Mouse (Mus musculus): ENCODE measurements at regions not wholly inside any gene's neighbourhood (a gene's known extent, or its start where the extent isn't known, plus 50 kb on each side); places are given as distances from the start of the nearest gene placed in this dataset.
A peak's percentile ranks its signal among the peaks of the same experiment; 100 is the strongest.

DNA sequence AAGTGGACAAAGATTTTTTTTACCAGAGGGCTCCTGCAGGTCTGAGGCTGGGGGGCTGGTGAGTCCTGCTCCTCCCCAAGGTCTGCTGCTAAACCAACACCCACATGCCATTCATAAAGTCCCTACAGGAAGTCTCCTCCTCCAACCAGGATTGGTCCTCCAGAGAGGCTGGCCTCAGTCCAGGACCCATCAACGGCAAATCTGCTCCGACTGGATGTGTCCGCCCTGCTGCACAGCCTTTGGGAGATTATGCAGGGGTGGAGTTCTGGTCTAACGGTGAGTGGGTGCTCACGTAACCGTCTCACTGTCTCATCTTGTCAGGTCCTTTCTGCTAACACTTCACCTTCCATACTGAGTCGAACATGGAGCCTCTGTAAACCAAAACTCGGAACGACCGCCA is 64.4 kb upstream of the Ankrd34c start:
- Histone ChIP-seq H3K4me2 (ENCODE audit: low read length) (no peak overlapping the region), H3K27me3 (replicated peaks; ENCODE audit: control insufficient read depth, insufficient read depth, low read length) (no peaks in the 10 kb centered on the region), H3K4me1 (replicated peaks; ENCODE audit: control insufficient read depth, insufficient read depth, low read length) (no peaks in the 10 kb centered on the region), H3K9ac (replicated peaks; ENCODE audit: low read depth, low read length) (no peak overlapping the region), H3K9me3 (ENCODE audit: control insufficient read depth, low read length) (no peaks in the 10 kb centered on the region), H3K36me3 (ENCODE audit: control insufficient read depth, insufficient read depth) (no peaks in the 10 kb centered on the region), H3K27ac (ENCODE audit: low read length) (no peak overlapping the region), H3K4me3 (replicated peaks; ENCODE audit: low read length) (no peak overlapping the region)
- 70% methylated on average over 10 of the region's 10 CpGs for WGBS
- ATAC-seq = no peak

DNA sequence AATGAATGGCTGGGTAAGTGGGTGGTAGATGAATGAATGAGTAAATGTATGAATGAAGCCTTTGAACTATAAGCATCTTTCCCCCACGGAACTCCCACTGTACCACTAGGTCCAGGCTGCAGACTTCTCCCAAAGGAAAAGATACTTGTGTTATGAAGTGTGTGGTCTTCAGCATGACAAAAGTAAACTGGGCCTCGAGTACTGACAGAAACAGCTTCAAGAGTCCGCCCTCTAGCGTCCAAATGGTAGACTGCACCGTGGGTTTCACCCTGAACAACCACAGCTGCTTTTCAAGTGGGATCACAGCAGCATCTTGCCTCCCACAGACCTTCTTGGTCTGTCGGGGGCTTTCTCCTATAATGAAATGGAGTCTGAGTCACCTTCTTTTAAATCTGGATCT is 54.7 kb upstream of the Ankrd34c start:
- Histone ChIP-seq H3K36me3 (ENCODE audit: control insufficient read depth, insufficient read depth) (no peaks in the 10 kb centered on the region), H3K4me3 (replicated peaks; ENCODE audit: low read length) (no peak overlapping the region), H3K4me2 (ENCODE audit: low read length) (no peak overlapping the region), H3K9me3 (ENCODE audit: control insufficient read depth, low read length) (no peaks in the 10 kb centered on the region), H3K27me3 (replicated peaks; ENCODE audit: control insufficient read depth, insufficient read depth, low read length) (no peaks in the 10 kb centered on the region), H3K9ac (replicated peaks; ENCODE audit: low read depth, low read length) (no peak overlapping the region), H3K27ac (ENCODE audit: low read length) (no peak overlapping the region), H3K4me1 (replicated peaks; ENCODE audit: control insufficient read depth, insufficient read depth, low read length) (no peaks in the 10 kb centered on the region)
- WGBS = 7% methylated on average over 6 of the region's 6 CpGs
- ATAC-seq = peak; percentile 57

DNA sequence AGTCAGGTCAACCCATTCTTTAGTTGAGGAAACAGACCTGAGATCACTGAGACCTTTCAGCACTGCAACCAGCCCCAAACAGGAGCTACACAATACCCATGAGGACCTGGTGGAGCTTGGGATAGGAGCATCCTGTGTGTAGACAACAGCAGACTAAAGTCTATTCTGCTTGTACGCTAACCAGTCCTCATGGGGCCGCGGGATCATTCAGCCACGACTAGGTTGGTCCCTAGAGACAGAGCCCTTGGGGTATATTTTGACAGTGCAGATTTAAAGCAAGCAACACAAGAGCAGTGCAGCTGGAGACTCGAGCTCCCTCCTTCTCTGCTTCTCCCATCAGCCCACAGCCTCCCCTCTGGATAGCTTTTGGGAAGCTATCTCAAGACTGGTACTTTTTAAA is 51.7 kb upstream of the Ankrd34c start:
- Histone ChIP-seq H3K9me3 (ENCODE audit: control insufficient read depth, low read length) (no peaks in the 10 kb centered on the region), H3K4me2 (ENCODE audit: low read length) (no peak overlapping the region), H3K4me3 (replicated peaks; ENCODE audit: low read length) (no peak overlapping the region), H3K4me1 (replicated peaks; ENCODE audit: control insufficient read depth, insufficient read depth, low read length) (no peaks in the 10 kb centered on the region), H3K27ac (ENCODE audit: low read length) (no peak overlapping the region), H3K27me3 (replicated peaks; ENCODE audit: control insufficient read depth, insufficient read depth, low read length) (no peaks in the 10 kb centered on the region), H3K9ac (replicated peaks; ENCODE audit: low read depth, low read length) (no peak overlapping the region), H3K36me3 (ENCODE audit: control insufficient read depth, insufficient read depth) (no peaks in the 10 kb centered on the region)
- 77% methylated on average over 5 of the region's 5 CpGs for WGBS
- ATAC-seq = no peak

DNA sequence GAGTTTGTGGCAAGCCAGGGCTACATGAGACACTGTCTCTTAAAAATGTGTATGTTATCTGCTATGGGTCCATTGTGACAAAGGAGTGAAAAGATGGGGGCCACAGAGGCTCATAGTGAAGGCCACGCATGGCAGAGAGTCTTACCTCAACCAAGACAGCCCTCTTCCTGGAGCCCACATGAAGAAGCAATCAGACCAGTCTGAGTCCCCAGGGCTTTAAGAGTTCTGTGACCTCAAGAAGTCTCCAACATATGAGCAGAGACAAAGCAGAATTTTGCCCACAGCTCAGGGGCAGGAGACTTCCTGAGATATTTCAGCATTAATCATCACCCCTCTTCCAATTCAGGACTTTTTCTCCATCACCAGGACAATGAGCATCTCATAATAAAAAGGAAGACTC is 50.4 kb upstream of the Ankrd34c start:
- WGBS = 88% methylated on average over 1 of the region's 1 CpGs
- H3K27ac ChIP-seq (ENCODE audit: low read length) = no peak overlapping the region
- H3K27me3 ChIP-seq (replicated peaks; ENCODE audit: control insufficient read depth, insufficient read depth, low read length) = no peaks in the 10 kb centered on the region
- H3K4me1 ChIP-seq (replicated peaks; ENCODE audit: control insufficient read depth, insufficient read depth, low read length) = no peaks in the 10 kb centered on the region
- ATAC-seq = no peak
- no peaks in the 10 kb centered on the region for H3K36me3 ChIP-seq (ENCODE audit: control insufficient read depth, insufficient read depth)
- no peaks in the 10 kb centered on the region for H3K9me3 ChIP-seq (ENCODE audit: control insufficient read depth, low read length)
- no peak overlapping the region for H3K4me3 ChIP-seq (replicated peaks; ENCODE audit: low read length)
- no peak overlapping the region for H3K9ac ChIP-seq (replicated peaks; ENCODE audit: low read depth, low read length)
- H3K4me2 ChIP-seq (ENCODE audit: low read length) = no peak overlapping the region

MicroRNAs in the stretch of these regions (microRNA counts, 519-probe panel; counts per million panel counts)
- microRNA mmu-miR-184 = 1,504 counts per million, percentile 13 among the panel's probes with 10 or more counts

Small RNA genes in the stretch of these regions (microRNA-seq; reads per million reads assigned to microRNA genes)
- 0.83 reads per million for gene Mir184

Data from forebrain, embryonic 16.5 days (tissue).